Comparison of ENCODE assay signal across 8 mouse cellular contexts in genomic region chr7:29282074-29282554, GRCm38 (mm10). TPM values are rescaled to one million over a fixed set of nuclear protein-coding genes. Genes with fewer than 3 reads are reported as not detected.
DNase-seq lines count a peak whose midpoint lies in the region; ATAC-seq and TF ChIP-seq lines count a peak whose summit lies in the region.

No protein-coding gene starts in this region.

- 11% methylated on average over 14 of the region's 21 CpGs for WGBS in embryonic facial prominence, embryonic 14.5 days
- 6% methylated on average over 21 of the region's 21 CpGs for WGBS in intestine, postnatal 0 days
- 11% methylated on average over 21 of the region's 21 CpGs for whole genome bisulfite sequencing in neural tube, embryonic 15.5 days

- ATAC-seq in embryonic facial prominence, embryonic 14.5 days (ENCODE audit: low read depth): peak; percentile 35; the same call in 1 of the 2 replicates
- peak; percentile 65 for ATAC-seq in intestine, postnatal 0 days
- peak; percentile 10; the same call in 1 of the 2 replicates for ATAC-seq in neural tube, embryonic 15.5 days (ENCODE audit: low FRiP score)

- peaks cover 6% of the 10 kb centered on the region; the same call in 1 of the 2 replicates for H3K4me1 ChIP-seq in embryonic facial prominence, embryonic 14.5 days (ENCODE audit: control insufficient read depth, insufficient read depth, low read length)
- H3K4me1 ChIP-seq in intestine, postnatal 0 days (replicated peaks; ENCODE audit: control insufficient read depth, insufficient read depth, low read length): no peaks in the 10 kb centered on the region; the same call in 1 of the 2 replicates
- H3K4me1 ChIP-seq in neural tube, embryonic 15.5 days: peaks cover 20% of the 10 kb centered on the region

- no peaks in the 10 kb centered on the region for H3K9me3 ChIP-seq in embryonic facial prominence, embryonic 14.5 days (ENCODE audit: control insufficient read depth, low read length)
- H3K9me3 ChIP-seq in intestine, postnatal 0 days (ENCODE audit: control insufficient read depth): no peaks in the 10 kb centered on the region
- no peaks in the 10 kb centered on the region for H3K9me3 ChIP-seq in neural tube, embryonic 15.5 days (replicated peaks)

- TF ChIP-seq CTCF in layer of hippocampus, adult 2 months (conservative IDR thresholded peaks at IDR 0.05): no peak
- TF ChIP-seq CTCF in intestine, postnatal 0 days (IDR thresholded peaks at IDR 0.05; ENCODE audit: low read depth): no peak

- peak overlapping the region; percentile 64; the same call in 1 of the 2 replicates for H3K27ac ChIP-seq in layer of hippocampus, adult 2 months
- no peak overlapping the region for H3K27ac ChIP-seq in embryonic facial prominence, embryonic 14.5 days (replicated peaks; ENCODE audit: low read depth, low read length)
- peak overlapping the region; percentile 94 for H3K27ac ChIP-seq in intestine, postnatal 0 days (ENCODE audit: low read depth, low read length)
- no peak overlapping the region for H3K27ac ChIP-seq in neural tube, embryonic 15.5 days (replicated peaks)

- peak overlapping the region; percentile 68 for H3K4me3 ChIP-seq in layer of hippocampus, adult 2 months
- peak overlapping the region; percentile 61 for H3K4me3 ChIP-seq in embryonic facial prominence, embryonic 14.5 days (ENCODE audit: low read depth, low read length)
- H3K4me3 ChIP-seq in intestine, postnatal 0 days (ENCODE audit: low read depth, low read length): peak overlapping the region; percentile 71
- peak overlapping the region; percentile 58 for H3K4me3 ChIP-seq in neural tube, embryonic 15.5 days (replicated peaks)

- no peak for DNase-seq in layer of hippocampus, adult 2 months (ENCODE audit: low spot score in 2 of 2)
- DNase-seq in layer of hippocampus, adult 11-12 months (ENCODE audit: low spot score): no peak
- no peak for DNase-seq in embryonic facial prominence, embryonic 14.5 days (ENCODE audit: low spot score)
- DNase-seq in spleen, adult 12 weeks (ENCODE audit: low spot score): no peak
- DNase-seq in right cerebral cortex, adult 18-20 months: no peak
- no peak for DNase-seq in kidney, adult 8-10 months

- H3K36me3 ChIP-seq in embryonic facial prominence, embryonic 14.5 days (ENCODE audit: control insufficient read depth, insufficient read depth, low read length): no peaks in the 10 kb centered on the region
- no peaks in the 10 kb centered on the region for H3K36me3 ChIP-seq in intestine, postnatal 0 days (ENCODE audit: control insufficient read depth, insufficient read depth)
- H3K36me3 ChIP-seq in neural tube, embryonic 15.5 days: no peaks in the 10 kb centered on the region

- peak overlapping the region; percentile 92 for H3K4me2 ChIP-seq in embryonic facial prominence, embryonic 14.5 days (ENCODE audit: low read depth, low read length)
- peak overlapping the region; percentile 70 for H3K4me2 ChIP-seq in intestine, postnatal 0 days (replicated peaks; ENCODE audit: low read depth)
- H3K4me2 ChIP-seq in neural tube, embryonic 15.5 days: peak overlapping the region; percentile 96

- peaks cover 26% of the 10 kb centered on the region for H3K27me3 ChIP-seq in embryonic facial prominence, embryonic 14.5 days (replicated peaks; ENCODE audit: control insufficient read depth, insufficient read depth, low read length)
- H3K27me3 ChIP-seq in intestine, postnatal 0 days (replicated peaks; ENCODE audit: control insufficient read depth, insufficient read depth, low read length): no peaks in the 10 kb centered on the region
- H3K27me3 ChIP-seq in neural tube, embryonic 15.5 days (replicated peaks): peaks cover 38% of the 10 kb centered on the region

- peak overlapping the region; percentile 63 for H3K9ac ChIP-seq in embryonic facial prominence, embryonic 14.5 days (ENCODE audit: low read depth, low read length)
- peak overlapping the region; percentile 91 for H3K9ac ChIP-seq in intestine, postnatal 0 days (ENCODE audit: low read depth, low read length)
- peak overlapping the region; percentile 57; the same call in 1 of the 2 replicates for H3K9ac ChIP-seq in neural tube, embryonic 15.5 days (replicated peaks)

RNA-seq across cellular contexts. Expression of gene Spint2, which starts 0.4 kb away (rescaled TPM):
- 10 to 100 TPM; 18.3 to 21.7 TPM for total RNA-seq in layer of hippocampus, adult 2 months (2021)
- polyA plus RNA-seq in embryonic facial prominence, embryonic 14.5 days (2014; fragmentation: Nextera tagmentation; extraction: Ambion mirVana): 116 and 120 TPM in 2 replicates
- 685 and 722 TPM in 2 replicates for polyA plus RNA-seq in intestine, postnatal 0 days (2015; fragmentation: Nextera tagmentation; extraction: Ambion mirVana)
- 62.7 and 140 TPM in 2 replicates for polyA plus RNA-seq in neural tube, embryonic 15.5 days (2015; fragmentation: Nextera tagmentation; extraction: Ambion mirVana)

RNA-seq across cellular contexts. Expression of gene Ppp1r14a, which starts 7.0 kb away (rescaled TPM):
- total RNA-seq in layer of hippocampus, adult 2 months (2021): 10 to 100 TPM; 20.8 to 21.6 TPM
- 11.6 and 13.8 TPM in 2 replicates for polyA plus RNA-seq in embryonic facial prominence, embryonic 14.5 days (2014; fragmentation: Nextera tagmentation; extraction: Ambion mirVana)
- polyA plus RNA-seq in intestine, postnatal 0 days (2015; fragmentation: Nextera tagmentation; extraction: Ambion mirVana): 35.2 and 37.0 TPM in 2 replicates
- polyA plus RNA-seq in neural tube, embryonic 15.5 days (2015; fragmentation: Nextera tagmentation; extraction: Ambion mirVana): 2.8 and 13.3 TPM in 2 replicates

RNA-seq across cellular contexts. Expression of gene Dpf1, which starts 21.6 kb away (rescaled TPM):
- 100 to 1,000 TPM; 106 to 113 TPM for total RNA-seq in layer of hippocampus, adult 2 months (2021)
- polyA plus RNA-seq in embryonic facial prominence, embryonic 14.5 days (2014; fragmentation: Nextera tagmentation; extraction: Ambion mirVana): 11.4 TPM in 2 replicates
- 1.7 TPM in 2 replicates for polyA plus RNA-seq in intestine, postnatal 0 days (2015; fragmentation: Nextera tagmentation; extraction: Ambion mirVana)
- 148 and 198 TPM in 2 replicates for polyA plus RNA-seq in neural tube, embryonic 15.5 days (2015; fragmentation: Nextera tagmentation; extraction: Ambion mirVana)

RNA-seq across cellular contexts. Expression of gene 2200002D01Rik, which starts 33.8 kb away (rescaled TPM):
- under 1 TPM in 1 of 2 experiments, not detected in 1; 0.36 TPM for total RNA-seq in layer of hippocampus, adult 2 months (2021)
- 1.9 and 4.3 TPM in 2 replicates for polyA plus RNA-seq in embryonic facial prominence, embryonic 14.5 days (2014; fragmentation: Nextera tagmentation; extraction: Ambion mirVana)
- polyA plus RNA-seq in intestine, postnatal 0 days (2015; fragmentation: Nextera tagmentation; extraction: Ambion mirVana): 836 and 862 TPM in 2 replicates
- polyA plus RNA-seq in neural tube, embryonic 15.5 days (2015; fragmentation: Nextera tagmentation; extraction: Ambion mirVana): 1.4 and 12.8 TPM in 2 replicates

RNA-seq across cellular contexts. Expression of gene Yif1b, which starts 44.0 kb away (rescaled TPM):
- 10 to 100 TPM; 40.7 to 42.9 TPM for total RNA-seq in layer of hippocampus, adult 2 months (2021)
- 110 and 122 TPM in 2 replicates for polyA plus RNA-seq in embryonic facial prominence, embryonic 14.5 days (2014; fragmentation: Nextera tagmentation; extraction: Ambion mirVana)
- 40.6 and 41.7 TPM in 2 replicates for polyA plus RNA-seq in intestine, postnatal 0 days (2015; fragmentation: Nextera tagmentation; extraction: Ambion mirVana)
- 112 and 113 TPM in 2 replicates for polyA plus RNA-seq in neural tube, embryonic 15.5 days (2015; fragmentation: Nextera tagmentation; extraction: Ambion mirVana)

Comparison
In these comparisons a context has a peak if more than half of its experiments do, and no peak if none do; other contexts are left out.
1. H3K27ac ChIP-seq: peak in layer of hippocampus, adult 2 months (single experiment) and intestine, postnatal 0 days (single experiment); none in embryonic facial prominence, embryonic 14.5 days (single experiment) and neural tube, embryonic 15.5 days (single experiment).
2. ATAC-seq: peak in every context shown above with its lines; median percentile 65 in intestine, postnatal 0 days; 35 in embryonic facial prominence, embryonic 14.5 days; 10 in neural tube, embryonic 15.5 days.
3. RNA of gene Dpf1, which starts 21.6 kb away (polyA plus RNA-seq): 148 to 198 TPM in neural tube, embryonic 15.5 days; 11.4 TPM in embryonic facial prominence, embryonic 14.5 days and 1.7 TPM in intestine, postnatal 0 days; every median in the first group is over 10 times any median in the second.
4. Peak in every context shown above with its lines, with median percentiles within 50 percentile points of each other: H3K4me3 ChIP-seq, H3K4me2 ChIP-seq and H3K9ac ChIP-seq.